In genomic region chr14:56740175-56740574, GRCm38 (mm10) we compare ENCODE assay signal across 16 mouse cellular contexts. TPM values are rescaled to one million over a fixed set of nuclear protein-coding genes. Genes with fewer than 3 reads are reported as not detected.
DNase-seq lines count a peak whose midpoint lies in the region; ATAC-seq and TF ChIP-seq lines count a peak whose summit lies in the region.
"Had no signal": no experiment of that assay in that cellular context is flagged by ENCODE, and none has a peak within 500 bp of the region (broad histone marks: within the 10 kb centered on the region; RNA-seq: fewer than 3 reads in every experiment).

No protein-coding gene starts in this region.

- no peaks in the 10 kb centered on the region for H3K9me3 ChIP-seq in E14TG2a.4 (ENCODE audit: low read length)
- no peaks in the 10 kb centered on the region for H3K9me3 ChIP-seq in hindbrain, embryonic 12.5 days (replicated peaks)
- H3K9me3 ChIP-seq: forebrain, embryonic 10.5 days; heart, embryonic 13.5 days had no signal

- ATAC-seq in hindbrain, embryonic 12.5 days (ENCODE audit: low FRiP score), result no peak
- ATAC-seq: inflammation-experienced regulatory T-cells, adult 6 months had no signal

- no peaks in the 10 kb centered on the region for H3K36me3 ChIP-seq in kidney, adult 2 months (ENCODE audit: control insufficient read depth, insufficient read depth, low read length)
- H3K36me3 ChIP-seq in E14TG2a.4 (ENCODE audit: insufficient read depth, low read length), result peaks cover 50% of the 10 kb centered on the region
- H3K36me3 ChIP-seq in hindbrain, embryonic 12.5 days, result peaks cover 5% of the 10 kb centered on the region; the same call in 1 of the 2 replicates

- WGBS in kidney, adult 2 months, result 98% methylated on average over 1 of the region's 1 CpGs
- WGBS in hindbrain, embryonic 12.5 days, result 95% methylated on average over 1 of the region's 1 CpGs

- peak; percentile 40 for TF ChIP-seq CTCF in kidney, adult 2 months (conservative IDR thresholded peaks at IDR 0.05; ENCODE audit: insufficient read depth, insufficient read length, low read depth, low read length)
- TF ChIP-seq CTCF in E14TG2a.4 (conservative IDR thresholded peaks at IDR 0.05; ENCODE audit: low read length), result peak; percentile 56

- no peaks in the 10 kb centered on the region for H3K27me3 ChIP-seq in kidney, adult 2 months (replicated peaks; ENCODE audit: control insufficient read depth, insufficient read depth, low read length)
- no peaks in the 10 kb centered on the region for H3K27me3 ChIP-seq in E14TG2a.4 (ENCODE audit: insufficient read depth, low read length)
- no peaks in the 10 kb centered on the region for H3K27me3 ChIP-seq in hindbrain, embryonic 12.5 days
- H3K27me3 ChIP-seq: heart, embryonic 13.5 days had no signal

- H3K4me1 ChIP-seq in kidney, adult 2 months (ENCODE audit: control insufficient read depth, insufficient read depth, low read length), result no peaks in the 10 kb centered on the region
- 0 out of 2 replicates have a peak, but pooled peaks cover 3% of the 10 kb centered on the region for H3K4me1 ChIP-seq in E14TG2a.4 (replicated peaks; ENCODE audit: low read depth, low read length)
- H3K4me1 ChIP-seq in hindbrain, embryonic 12.5 days, result no peaks in the 10 kb centered on the region
- H3K4me1 ChIP-seq: forebrain, embryonic 10.5 days had no signal

- H3K4me3 ChIP-seq in kidney, adult 2 months (ENCODE audit: insufficient read depth, low read depth, low read length), result no peak overlapping the region
- H3K4me3 ChIP-seq in E14TG2a.4 (replicated peaks; ENCODE audit: low read length), result no peak overlapping the region
- H3K4me3 ChIP-seq in hindbrain, embryonic 12.5 days, result no peak overlapping the region
- H3K4me3 ChIP-seq: forebrain, embryonic 10.5 days; heart, embryonic 13.5 days had no signal

- no peak for TF ChIP-seq POLR2A in kidney, adult 2 months (IDR thresholded peaks at IDR 0.05; ENCODE audit: low read depth, low read length)

- H3K4me2 ChIP-seq in hindbrain, embryonic 12.5 days (replicated peaks), result no peak overlapping the region
- H3K4me2 ChIP-seq: heart, embryonic 13.5 days had no signal

- intact Hi-C loops in heart, postnatal 25 days (cut with DNase I), result no loop called here
- intact Hi-C loops in heart, postnatal 10 days (cut with DNase I), result no loop called here

- no peak overlapping the region for H3K27ac ChIP-seq in kidney, adult 2 months (ENCODE audit: insufficient read depth, low read depth, low read length)
- H3K27ac ChIP-seq in hindbrain, embryonic 12.5 days, result no peak overlapping the region
- H3K27ac ChIP-seq: forebrain, embryonic 10.5 days; heart, embryonic 13.5 days had no signal

- no peak for DNase-seq in kidney, adult 2 months
- no peak for DNase-seq in kidney, adult 11 months
- peak; percentile 41 for DNase-seq in 416B (ENCODE audit: low read depth)
- peak; percentile 26 for DNase-seq in induced T-regulatory cell, adult 2 months (ENCODE audit: low read depth)
- no peak for DNase-seq in heart, postnatal 25 days (ENCODE audit: low spot score)
- DNase-seq in heart, postnatal 10 days, result no peak
- DNase-seq: adrenal gland, postnatal 25 days; cerebellum, adult 18-20 months; lung, postnatal 14 days; midbrain, embryonic 14.5 days; right cerebral cortex, postnatal 14 days had no signal

- H3K9ac ChIP-seq in hindbrain, embryonic 12.5 days, result no peak overlapping the region
- H3K9ac ChIP-seq: heart, embryonic 13.5 days had no signal

RNA-seq across cellular contexts. Expression of gene Pspc1, which starts 37.9 kb away (rescaled TPM):
- polyA plus RNA-seq in kidney, adult 2 months (2012; rRNA removed), result 4.1 TPM in 2 replicates
- 10 to 100 TPM; 13.1 to 14.6 TPM for total RNA-seq in heart, postnatal 25 days (2021)
- 10 to 100 TPM; 24.5 to 27.9 TPM for total RNA-seq in heart, postnatal 10 days (2021)
- 46.2 and 53.9 TPM in 2 replicates for polyA plus RNA-seq in hindbrain, embryonic 12.5 days (2016; fragmentation: Nextera tagmentation; extraction: Ambion mirVana)

Comparison
In these comparisons a context has a peak if more than half of its experiments do, and no peak if none do; other contexts are left out.
1. DNase-seq: peak in 416B (single experiment) and induced T-regulatory cell, adult 2 months (single experiment); none in kidney, adult 2 months (single experiment), kidney, adult 11 months (single experiment), heart, postnatal 25 days (single experiment) and heart, postnatal 10 days (0 of 2).